Mouse (Mus musculus) layer of hippocampus, adult 8-10 months (tissue): ENCODE data around the gene Fmn2. TPM values are rescaled to one million over a fixed set of nuclear protein-coding genes. Genes with fewer than 3 reads are reported as not detected.

ENCODE experiments used
- DNase-seq, 2 experiments: peaks; one replicate each; pipeline ENCODE4 v3.0.0; 2022; ENCODE audit warnings: low spot score in 2 of 2
- total RNA-seq, 4 experiments: library from RNA; stranded (reverse); gene quantifications; 2 replicates each; pipeline ENCODE4 v1.2.4; 2022

The Fmn2 gene
- total RNA-seq, 4 experiments from 2014 or later = 61.3 to 99.4 (median 76.7) TPM

GRCm38 (mm10) chr1:174781037-174781436, 279.4 kb downstream of the Fmn2 start:
- no peak for DNase-seq

- no peak for DNase-seq
Measured at GRCm38 (mm10) chr1:174788617-174789016, 287.0 kb downstream of the Fmn2 start.

- no peak for DNase-seq
Measured at GRCm38 (mm10) chr1:174811846-174812245, 310.2 kb downstream of the Fmn2 start.

GRCm38 (mm10) chr1:174826562-174826961, 324.9 kb downstream of the Fmn2 start:
- no peak for DNase-seq

GRCm38 (mm10) chr1:174836861-174837260, 335.2 kb downstream of the Fmn2 start:
- no peak for DNase-seq

- no peak for DNase-seq
Measured at GRCm38 (mm10) chr1:174844786-174845185, 343.2 kb downstream of the Fmn2 start.

DNA sequence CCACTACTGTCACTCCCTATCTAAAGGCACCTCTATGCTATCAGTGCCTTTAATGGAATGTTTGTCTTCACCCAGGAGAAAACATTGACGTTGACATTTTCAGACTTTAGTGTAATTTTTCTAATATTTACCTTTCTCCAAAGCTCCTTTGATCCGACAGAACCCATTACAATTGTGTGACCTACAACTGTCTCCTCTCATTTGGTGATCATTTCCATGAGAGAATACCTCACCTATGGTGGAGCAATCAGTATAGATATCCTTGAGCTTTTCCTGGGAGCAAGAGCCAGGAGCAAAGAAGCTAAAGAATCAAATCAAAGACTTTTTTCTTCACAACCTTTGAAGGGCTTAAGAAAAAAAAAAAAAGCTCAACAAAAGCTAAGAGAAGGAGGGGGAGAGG, 354.6 kb downstream of the Fmn2 start:
- DNase-seq = no peak

DNA sequence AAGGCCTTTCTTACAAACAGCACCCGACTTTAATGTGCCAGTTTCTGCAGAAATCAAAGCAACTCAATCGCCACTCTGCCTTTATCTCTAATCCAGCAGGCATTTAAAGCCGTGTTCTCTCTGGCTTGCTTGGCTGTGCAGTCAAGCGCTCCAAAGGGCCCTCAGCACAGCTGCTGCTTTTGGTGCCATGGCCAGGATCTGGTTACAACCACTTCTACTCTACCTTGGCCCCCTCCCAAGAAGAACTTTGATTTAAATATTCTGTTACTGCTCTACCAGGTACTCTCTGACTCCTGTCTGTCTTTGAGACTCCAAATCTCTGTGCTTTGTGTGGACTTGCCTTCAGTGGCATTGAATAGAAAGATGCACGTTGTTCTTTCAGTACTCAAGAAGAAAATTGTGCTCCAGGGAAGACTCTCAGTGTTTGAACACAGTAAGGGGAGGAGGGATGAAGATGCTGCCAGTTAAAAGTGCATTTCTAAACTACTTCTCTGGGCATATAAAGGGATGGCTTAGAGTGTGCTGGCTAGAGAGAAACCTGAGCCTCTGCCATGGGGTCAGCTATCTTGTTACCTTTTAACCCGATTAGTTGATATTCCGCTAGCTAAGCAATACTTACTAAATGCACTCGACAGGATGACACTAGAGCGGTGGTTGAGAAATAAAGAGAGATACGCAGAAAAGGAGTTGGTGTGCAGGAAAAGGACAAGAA, 358.9 kb downstream of the Fmn2 start:
- no peak for DNase-seq

Other genes starting within 250 kb of the Fmn2 start
- gene Olfr419, start 249.8 kb upstream of the Fmn2 start, total RNA-seq = not detected
- gene Mptx1, start 171.3 kb upstream of the Fmn2 start, total RNA-seq = not detected
- gene Olfr417, start 136.7 kb upstream of the Fmn2 start, total RNA-seq = not detected
- gene Olfr248, start 110.8 kb upstream of the Fmn2 start, total RNA-seq = not detected
- gene Olfr414, start 77.8 kb upstream of the Fmn2 start, total RNA-seq = not detected
- gene Olfr220, start 59.7 kb upstream of the Fmn2 start, total RNA-seq = not detected